Mouse (Mus musculus): ENCODE results near the gene Ppp1r36. TPM values are rescaled to one million over a fixed set of nuclear protein-coding genes. Genes with fewer than 3 reads are reported as not detected.

The Ppp1r36 gene
- polyA plus RNA-seq, 1 experiment from 2014 or later, result 0.71 TPM

- Histone ChIP-seq H3K4me1 (peaks cover 26% of the 10 kb centered on the region), H3K9me3 (replicated peaks) (no peaks in the 10 kb centered on the region), H3K27me3 (peaks cover 50% of the 10 kb centered on the region), H3K9ac (peak overlapping the region; percentile 69), H3K36me3 (ENCODE audit: poor library complexity, severe bottlenecking) (no peaks in the 10 kb centered on the region), H3K27ac (peak overlapping the region; percentile 79), H3K4me2 (peak overlapping the region; percentile 67), H3K4me3 (peak overlapping the region; percentile 60)
- ATAC-seq, result peak; percentile 93
- WGBS, result under 1% methylated on average over 54 of the region's 54 CpGs
These were observed 14.1 kb upstream of the Ppp1r36 start for GRCm38 (mm10) chr12:76402991-76403885.

DNA sequence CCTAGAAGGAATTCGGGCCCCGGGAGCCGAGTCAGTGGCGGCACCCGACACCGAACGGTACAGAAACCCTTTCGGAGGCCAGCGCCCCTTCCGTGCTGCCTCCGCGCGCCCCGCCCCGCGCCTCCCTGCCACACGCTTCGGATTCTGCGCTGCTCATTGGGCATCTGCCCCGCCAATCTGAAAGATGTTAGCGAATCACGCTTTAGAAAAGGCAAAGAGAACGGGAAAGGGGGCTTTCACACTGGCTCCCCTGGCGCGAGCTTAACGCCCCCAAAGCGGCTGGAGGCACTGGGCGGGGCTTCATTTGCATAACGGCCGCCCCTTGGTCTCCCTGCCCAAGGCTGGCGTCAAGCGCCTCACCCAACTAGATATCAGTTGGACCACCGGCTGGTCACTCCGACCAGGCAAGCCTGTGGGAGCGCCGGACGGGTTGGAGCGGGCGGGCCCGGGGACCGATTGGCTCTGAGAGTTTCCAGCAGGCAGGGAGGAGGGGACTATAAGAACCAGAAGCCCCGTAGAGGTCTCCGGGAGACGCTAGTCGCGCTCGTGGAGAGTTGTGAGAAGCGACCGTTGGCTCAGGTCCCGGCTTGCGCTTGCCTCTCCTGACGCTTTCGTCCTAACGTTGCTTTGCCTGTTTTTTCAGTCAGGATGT is 13.3 kb upstream of the Ppp1r36 start, which contains the start of gene Hspa2:
Hspa2 (plus strand) TSS at position 291 of the 652 bp plus-strand sequence.
- H3K9ac ChIP-seq, result peak within 1 kb of the TSS; percentile 69
- peaks cover 50% of the 10 kb centered on the region for H3K27me3 ChIP-seq
- peak within 1 kb of the TSS; percentile 67 for H3K4me2 ChIP-seq
- ATAC-seq, result peak; percentile 98
- peaks cover 26% of the 10 kb centered on the region for H3K4me1 ChIP-seq
- no peaks in the 10 kb centered on the region for H3K36me3 ChIP-seq (ENCODE audit: poor library complexity, severe bottlenecking)
- peak within 1 kb of the TSS; percentile 60 for H3K4me3 ChIP-seq
- under 1% methylated on average over 54 of the region's 54 CpGs for WGBS
- H3K9me3 ChIP-seq (replicated peaks), result no peaks in the 10 kb centered on the region
- peak within 1 kb of the TSS; percentile 79 for H3K27ac ChIP-seq

DNA sequence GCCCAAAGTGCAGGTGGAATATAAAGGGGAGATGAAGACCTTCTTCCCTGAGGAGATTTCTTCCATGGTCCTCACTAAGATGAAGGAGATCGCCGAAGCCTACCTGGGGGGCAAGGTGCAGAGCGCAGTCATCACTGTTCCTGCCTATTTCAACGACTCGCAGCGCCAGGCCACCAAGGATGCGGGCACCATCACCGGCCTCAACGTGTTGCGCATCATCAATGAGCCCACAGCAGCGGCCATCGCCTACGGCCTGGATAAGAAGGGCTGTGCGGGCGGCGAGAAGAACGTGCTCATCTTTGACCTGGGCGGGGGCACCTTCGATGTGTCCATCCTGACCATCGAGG is 12.5 kb upstream of the Ppp1r36 start:
- H3K4me2 ChIP-seq, result peak overlapping the region; percentile 67
- H3K4me1 ChIP-seq, result peaks cover 26% of the 10 kb centered on the region
- H3K36me3 ChIP-seq (ENCODE audit: poor library complexity, severe bottlenecking), result no peaks in the 10 kb centered on the region
- H3K9me3 ChIP-seq (replicated peaks), result no peaks in the 10 kb centered on the region
- WGBS, result 7% methylated on average over 20 of the region's 20 CpGs
- ATAC-seq, result no peak
- no peak overlapping the region for H3K27ac ChIP-seq
- peak overlapping the region; percentile 30; the same call in 1 of the 2 replicates for H3K9ac ChIP-seq
- H3K27me3 ChIP-seq, result peaks cover 50% of the 10 kb centered on the region
- peak overlapping the region; percentile 60 for H3K4me3 ChIP-seq

- Histone ChIP-seq H3K27me3 (peaks cover 50% of the 10 kb centered on the region), H3K9me3 (replicated peaks) (no peaks in the 10 kb centered on the region), H3K4me2 (peak overlapping the region; percentile 67), H3K27ac (no peak overlapping the region), H3K9ac (peak overlapping the region; percentile 30; the same call in 1 of the 2 replicates), H3K4me1 (peaks cover 26% of the 10 kb centered on the region), H3K36me3 (ENCODE audit: poor library complexity, severe bottlenecking) (no peaks in the 10 kb centered on the region), H3K4me3 (peak overlapping the region; percentile 60)
- 3% methylated on average over 64 of the region's 64 CpGs for WGBS
- no peak for ATAC-seq
These were observed 12.0 kb upstream of the Ppp1r36 start for GRCm38 (mm10) chr12:76405183-76405970.

- no peaks in the 10 kb centered on the region for H3K9me3 ChIP-seq (replicated peaks)
- WGBS, result 3% methylated on average over 23 of the region's 23 CpGs
- no peak for ATAC-seq
- H3K27me3 ChIP-seq, result peaks cover 50% of the 10 kb centered on the region
- no peaks in the 10 kb centered on the region for H3K36me3 ChIP-seq (ENCODE audit: poor library complexity, severe bottlenecking)
- H3K4me1 ChIP-seq, result peaks cover 26% of the 10 kb centered on the region
- H3K9ac ChIP-seq, result no peak overlapping the region
- peak overlapping the region; percentile 67 for H3K4me2 ChIP-seq
- H3K27ac ChIP-seq, result no peak overlapping the region
- H3K4me3 ChIP-seq, result peak overlapping the region; percentile 60
These were observed 11.4 kb upstream of the Ppp1r36 start for GRCm38 (mm10) chr12:76405971-76406370.

- no peak overlapping the region for H3K4me2 ChIP-seq
- no peaks in the 10 kb centered on the region for H3K9me3 ChIP-seq (replicated peaks)
- peaks cover 26% of the 10 kb centered on the region for H3K4me1 ChIP-seq
- H3K4me3 ChIP-seq, result no peak overlapping the region
- no peak overlapping the region for H3K9ac ChIP-seq
- no peak overlapping the region for H3K27ac ChIP-seq
- peaks cover 44% of the 10 kb centered on the region for H3K27me3 ChIP-seq
- ATAC-seq, result no peak
- H3K36me3 ChIP-seq (ENCODE audit: poor library complexity, severe bottlenecking), result no peaks in the 10 kb centered on the region
- WGBS, result 40% methylated on average over 1 of the region's 1 CpGs
These were observed 10.2 kb upstream of the Ppp1r36 start for GRCm38 (mm10) chr12:76407184-76407583.

- peaks cover 35% of the 10 kb centered on the region for H3K27me3 ChIP-seq
- ATAC-seq, result no peak
- H3K36me3 ChIP-seq (ENCODE audit: poor library complexity, severe bottlenecking), result no peaks in the 10 kb centered on the region
- 81% methylated on average over 4 of the region's 4 CpGs for WGBS
- no peak overlapping the region for H3K4me3 ChIP-seq
- no peak overlapping the region for H3K9ac ChIP-seq
- no peak overlapping the region for H3K4me2 ChIP-seq
- no peaks in the 10 kb centered on the region for H3K9me3 ChIP-seq (replicated peaks)
- no peak overlapping the region for H3K27ac ChIP-seq
- peaks cover 19% of the 10 kb centered on the region for H3K4me1 ChIP-seq
These were observed 8.2 kb upstream of the Ppp1r36 start for GRCm38 (mm10) chr12:76409166-76409565.

- Histone ChIP-seq H3K9ac (no peak overlapping the region), H3K27me3 (peaks cover 22% of the 10 kb centered on the region), H3K4me2 (no peak overlapping the region), H3K4me3 (no peak overlapping the region), H3K4me1 (peaks cover 4% of the 10 kb centered on the region; the same call in 1 of the 2 replicates), H3K36me3 (ENCODE audit: poor library complexity, severe bottlenecking) (no peaks in the 10 kb centered on the region), H3K9me3 (replicated peaks) (peaks cover 3% of the 10 kb centered on the region; the same call in 1 of the 2 replicates), H3K27ac (no peak overlapping the region)
- 89% methylated on average over 12 of the region's 12 CpGs for WGBS
- ATAC-seq, result no peak
These were observed 1.8 kb upstream of the Ppp1r36 start for GRCm38 (mm10) chr12:76415383-76416010.

GRCm38 (mm10) chr12:76418346-76418745 is 1.0 kb downstream of the Ppp1r36 start:
- ATAC-seq, result no peak
- H3K4me3 ChIP-seq, result no peak overlapping the region
- H3K9ac ChIP-seq, result no peak overlapping the region
- WGBS, result 97% methylated on average over 5 of the region's 5 CpGs
- H3K36me3 ChIP-seq (ENCODE audit: poor library complexity, severe bottlenecking), result no peaks in the 10 kb centered on the region
- peaks cover 22% of the 10 kb centered on the region for H3K27me3 ChIP-seq
- H3K9me3 ChIP-seq (replicated peaks), result peaks cover 3% of the 10 kb centered on the region; the same call in 1 of the 2 replicates
- H3K4me1 ChIP-seq, result peaks cover 4% of the 10 kb centered on the region; the same call in 1 of the 2 replicates
- no peak overlapping the region for H3K27ac ChIP-seq
- H3K4me2 ChIP-seq, result no peak overlapping the region

GRCm38 (mm10) chr12:76425256-76425655 is 7.9 kb downstream of the Ppp1r36 start:
- WGBS, result 95% methylated on average over 3 of the region's 3 CpGs
- no peaks in the 10 kb centered on the region for H3K27me3 ChIP-seq
- no peak overlapping the region for H3K4me3 ChIP-seq
- H3K4me2 ChIP-seq, result no peak overlapping the region
- no peak overlapping the region for H3K9ac ChIP-seq
- no peaks in the 10 kb centered on the region for H3K4me1 ChIP-seq
- H3K9me3 ChIP-seq (replicated peaks), result no peaks in the 10 kb centered on the region
- no peaks in the 10 kb centered on the region for H3K36me3 ChIP-seq (ENCODE audit: poor library complexity, severe bottlenecking)
- no peak overlapping the region for H3K27ac ChIP-seq
- no peak for ATAC-seq

- H3K4me1 ChIP-seq, result no peaks in the 10 kb centered on the region
- no peaks in the 10 kb centered on the region for H3K36me3 ChIP-seq (ENCODE audit: poor library complexity, severe bottlenecking)
- no peaks in the 10 kb centered on the region for H3K9me3 ChIP-seq (replicated peaks)
- no peak overlapping the region for H3K9ac ChIP-seq
- ATAC-seq, result no peak
- no peak overlapping the region for H3K27ac ChIP-seq
- WGBS, result 65% methylated on average over 5 of the region's 5 CpGs
- no peak overlapping the region for H3K4me3 ChIP-seq
- H3K4me2 ChIP-seq, result no peak overlapping the region
- H3K27me3 ChIP-seq, result no peaks in the 10 kb centered on the region
These were observed 10.2 kb downstream of the Ppp1r36 start for GRCm38 (mm10) chr12:76427546-76427945.

Measured in forebrain, embryonic 13.5 days (tissue).